Mouse (Mus musculus): ENCODE results near the gene 4930438A08Rik. TPM values are rescaled to one million over a fixed set of nuclear protein-coding genes. Genes with fewer than 3 reads are reported as not detected.
A peak's percentile ranks its signal among the peaks of the same experiment; 100 is the strongest.
"Not testable (repeated sequence)": the region's sequence is repeated elsewhere in the genome, so short reads cannot be mapped to it uniquely, and the experiment has no call there.

4930438A08Rik gene
- polyA plus RNA-seq (2012; rRNA removed): 0.28 and 0.71 TPM in 2 replicates

- 35% methylated on average over 2 of the region's 2 CpGs for WGBS
Observed at GRCm38 (mm10) chr11:58274572-58274971, at the start of gene 4930438A08Rik. TSS of gene 4930438A08Rik (plus strand) at chr11:58274799.

GRCm38 (mm10) chr11:58224872-58225271, 49.7 kb upstream of the 4930438A08Rik start:
- WGBS: 74% methylated on average over 2 of the region's 2 CpGs
- not testable (repeated sequence) for H3K27me3 ChIP-seq (ENCODE audit: control insufficient read depth, insufficient read depth, low read length); H3K27ac ChIP-seq (ENCODE audit: insufficient read depth, low read depth, low read length); H3K4me3 ChIP-seq (ENCODE audit: low read depth, low read length); H3K36me3 ChIP-seq (ENCODE audit: control insufficient read depth, insufficient read depth, low read length); H3K4me1 ChIP-seq (ENCODE audit: control insufficient read depth, insufficient read depth, insufficient read length, low read length)

More at GRCm38 (mm10) chr11:58274572-58274971, at the start of gene 4930438A08Rik:
- TF ChIP-seq POLR2A (IDR thresholded peaks at IDR 0.05; ENCODE audit: low read depth, low read length): no peak
- TF ChIP-seq CTCF (IDR thresholded peaks at IDR 0.05; ENCODE audit: extremely low read depth, insufficient read length, insufficient replicate concordance, low read depth, low read length): no peak
- Histone ChIP-seq H3K27me3 (ENCODE audit: control insufficient read depth, insufficient read depth, low read length) (no peaks in the 10 kb centered on the region), H3K36me3 (ENCODE audit: control insufficient read depth, insufficient read depth, low read length) (no peaks in the 10 kb centered on the region), H3K27ac (ENCODE audit: insufficient read depth, low read depth, low read length) (no peak within 1 kb of the TSS), H3K4me1 (ENCODE audit: control insufficient read depth, insufficient read depth, insufficient read length, low read length) (no peaks in the 10 kb centered on the region), H3K4me3 (ENCODE audit: low read depth, low read length) (no peak within 1 kb of the TSS)

- TF ChIP-seq CTCF (IDR thresholded peaks at IDR 0.05; ENCODE audit: extremely low read depth, insufficient read length, insufficient replicate concordance, low read depth, low read length) (peak; percentile 96; the same call in 1 of the 2 replicates), POLR2A (IDR thresholded peaks at IDR 0.05; ENCODE audit: low read depth, low read length) (no peak)
- H3K27ac ChIP-seq (ENCODE audit: insufficient read depth, low read depth, low read length): no peak overlapping the region
- H3K27me3 ChIP-seq (ENCODE audit: control insufficient read depth, insufficient read depth, low read length): no peaks in the 10 kb centered on the region
- 10% methylated on average over 5 of the region's 5 CpGs for WGBS
- H3K4me1 ChIP-seq (ENCODE audit: control insufficient read depth, insufficient read depth, insufficient read length, low read length): peaks cover 7% of the 10 kb centered on the region; the same call in 1 of the 2 replicates
- no peak overlapping the region for H3K4me3 ChIP-seq (ENCODE audit: low read depth, low read length)
- peaks cover 3% of the 10 kb centered on the region; the same call in 1 of the 2 replicates for H3K36me3 ChIP-seq (ENCODE audit: control insufficient read depth, insufficient read depth, low read length)
Observed at GRCm38 (mm10) chr11:58225655-58226054, 48.9 kb upstream of the 4930438A08Rik start.

- peaks cover 7% of the 10 kb centered on the region; the same call in 1 of the 2 replicates for H3K4me1 ChIP-seq (ENCODE audit: control insufficient read depth, insufficient read depth, insufficient read length, low read length)
- TF ChIP-seq CTCF (IDR thresholded peaks at IDR 0.05; ENCODE audit: extremely low read depth, insufficient read length, insufficient replicate concordance, low read depth, low read length) (no peak), POLR2A (IDR thresholded peaks at IDR 0.05; ENCODE audit: low read depth, low read length) (no peak)
- no peak overlapping the region for H3K27ac ChIP-seq (ENCODE audit: insufficient read depth, low read depth, low read length)
Observed at GRCm38 (mm10) chr11:58226425-58226824, 48.2 kb upstream of the 4930438A08Rik start.

GRCm38 (mm10) chr11:58228021-58228420, 46.6 kb upstream of the 4930438A08Rik start:
- 85% methylated on average over 2 of the region's 2 CpGs for WGBS
- H3K4me3 ChIP-seq (ENCODE audit: low read depth, low read length); H3K36me3 ChIP-seq (ENCODE audit: control insufficient read depth, insufficient read depth, low read length); H3K27ac ChIP-seq (ENCODE audit: insufficient read depth, low read depth, low read length); H3K27me3 ChIP-seq (ENCODE audit: control insufficient read depth, insufficient read depth, low read length); H3K4me1 ChIP-seq (ENCODE audit: control insufficient read depth, insufficient read depth, insufficient read length, low read length): not testable (repeated sequence)

More at GRCm38 (mm10) chr11:58226425-58226824, 48.2 kb upstream of the 4930438A08Rik start:
- Histone ChIP-seq H3K27me3 (ENCODE audit: control insufficient read depth, insufficient read depth, low read length) (no peaks in the 10 kb centered on the region), H3K4me3 (ENCODE audit: low read depth, low read length) (no peak overlapping the region), H3K36me3 (ENCODE audit: control insufficient read depth, insufficient read depth, low read length) (no peaks in the 10 kb centered on the region; the same call in 1 of the 2 replicates)

- no peaks in the 10 kb centered on the region for H3K27me3 ChIP-seq (ENCODE audit: control insufficient read depth, insufficient read depth, low read length)
- TF ChIP-seq CTCF (IDR thresholded peaks at IDR 0.05; ENCODE audit: extremely low read depth, insufficient read length, insufficient replicate concordance, low read depth, low read length) (no peak), POLR2A (IDR thresholded peaks at IDR 0.05; ENCODE audit: low read depth, low read length) (no peak)
- no peak overlapping the region for H3K4me3 ChIP-seq (ENCODE audit: low read depth, low read length)
- no peak overlapping the region for H3K27ac ChIP-seq (ENCODE audit: insufficient read depth, low read depth, low read length)
- H3K4me1 ChIP-seq (ENCODE audit: control insufficient read depth, insufficient read depth, insufficient read length, low read length): peaks cover 3% of the 10 kb centered on the region; the same call in 1 of the 2 replicates
- no peaks in the 10 kb centered on the region for H3K36me3 ChIP-seq (ENCODE audit: control insufficient read depth, insufficient read depth, low read length)
- 66% methylated on average over 16 of the region's 16 CpGs for WGBS
Observed at GRCm38 (mm10) chr11:58230396-58230910, 44.1 kb upstream of the 4930438A08Rik start.

GRCm38 (mm10) chr11:58231156-58231555, 43.4 kb upstream of the 4930438A08Rik start:
- TF ChIP-seq POLR2A (IDR thresholded peaks at IDR 0.05; ENCODE audit: low read depth, low read length): no peak
- TF ChIP-seq CTCF (IDR thresholded peaks at IDR 0.05; ENCODE audit: extremely low read depth, insufficient read length, insufficient replicate concordance, low read depth, low read length): no peak
- H3K27me3 ChIP-seq (ENCODE audit: control insufficient read depth, insufficient read depth, low read length): no peaks in the 10 kb centered on the region
- no peaks in the 10 kb centered on the region for H3K36me3 ChIP-seq (ENCODE audit: control insufficient read depth, insufficient read depth, low read length)
- H3K4me3 ChIP-seq (ENCODE audit: low read depth, low read length): no peak overlapping the region
- 85% methylated on average over 8 of the region's 8 CpGs for WGBS
- no peak overlapping the region for H3K27ac ChIP-seq (ENCODE audit: insufficient read depth, low read depth, low read length)
- peaks cover 4% of the 10 kb centered on the region; the same call in 1 of the 2 replicates for H3K4me1 ChIP-seq (ENCODE audit: control insufficient read depth, insufficient read depth, insufficient read length, low read length)

GRCm38 (mm10) chr11:58234551-58234950, 40.0 kb upstream of the 4930438A08Rik start:
- WGBS: 73% methylated on average over 3 of the region's 3 CpGs
- not testable (repeated sequence) for H3K4me1 ChIP-seq (ENCODE audit: control insufficient read depth, insufficient read depth, insufficient read length, low read length); H3K27ac ChIP-seq (ENCODE audit: insufficient read depth, low read depth, low read length); H3K27me3 ChIP-seq (ENCODE audit: control insufficient read depth, insufficient read depth, low read length); H3K36me3 ChIP-seq (ENCODE audit: control insufficient read depth, insufficient read depth, low read length); H3K4me3 ChIP-seq (ENCODE audit: low read depth, low read length)
